Mouse (Mus musculus) megakaryocyte, embryonic 14.5 days (primary cell): ENCODE results near the gene Adamts16. TPM values are rescaled to one million over a fixed set of nuclear protein-coding genes. Genes with fewer than 3 reads are reported as not detected.

Experiments used
- H3K27me3 ChIP-seq: replicated peaks from 2 replicates; pipeline ENCODE3; 2012; ENCODE audit warnings: inconsistent platforms
- H3K36me3 ChIP-seq: replicated peaks from 2 replicates; pipeline ENCODE3; 2012; ENCODE audit warnings: low read length, inconsistent platforms, mixed read lengths
- H3K4me1 ChIP-seq: 2 replicates; pipeline ENCODE4 v1.6.1; 2012; ENCODE audit warnings: inconsistent platforms
- H3K4me3 ChIP-seq: replicated peaks from 2 replicates; pipeline ENCODE3; 2012; ENCODE audit warnings: moderate library complexity, mild to moderate bottlenecking, inconsistent platforms
- H3K9me3 ChIP-seq: 2 replicates; pipeline ENCODE4 v1.6.1; 2012; ENCODE audit warnings: inconsistent platforms
- FLI1 ChIP-seq: IDR thresholded peaks from 2 replicates; pipeline ENCODE4 v1.6.1; 2012; ENCODE audit warnings: low read length, inconsistent platforms, mixed read lengths
- GATA1 ChIP-seq: IDR thresholded peaks from 3 replicates; pipeline ENCODE4 v1.6.1; 2012; ENCODE audit warnings: mixed read lengths, low read length, inconsistent platforms, borderline replicate concordance
- polyA plus RNA-seq: library from polyadenylated mRNA; stranded (reverse); fragments of >175 nt; gene quantifications from 2 replicates; pipeline ENCODE4 v1.2.3, GENCODE M21; 2012; ENCODE audit warnings: low replicate concordance; ENCODE audit not compliant: insufficient read depth

The Adamts16 gene
- polyA plus RNA-seq, 1 experiment, result not detected

DNA sequence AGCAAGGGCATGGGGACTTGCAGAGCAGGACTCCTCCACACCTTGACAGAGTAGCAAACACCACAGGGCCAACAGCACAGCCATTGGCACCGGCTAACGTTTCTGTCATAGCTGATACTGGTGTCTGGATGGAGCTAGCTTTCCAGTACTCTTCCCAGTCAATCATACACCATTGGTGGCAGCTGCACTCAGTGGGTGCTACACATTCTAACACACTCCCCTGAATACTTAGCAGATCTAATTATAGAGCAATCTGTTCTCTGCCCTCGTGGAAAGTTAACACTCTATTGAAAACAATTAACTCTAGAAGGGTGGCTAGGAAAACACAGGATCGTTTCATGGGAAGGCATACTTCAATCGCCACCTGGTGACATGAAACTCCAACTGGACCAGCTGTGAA is 43.2 kb downstream of the Adamts16 start:
- H3K9me3 ChIP-seq, result peaks cover 13% of the 10 kb centered on the region; the same call in 1 of the 2 replicates
- H3K4me3 ChIP-seq, result peak overlapping the region; percentile 1
- no peaks in the 10 kb centered on the region for H3K36me3 ChIP-seq
- no peaks in the 10 kb centered on the region for H3K4me1 ChIP-seq
- no peaks in the 10 kb centered on the region for H3K27me3 ChIP-seq
- TF ChIP-seq GATA1 (no peak), FLI1 (no peak)

GRCm38 (mm10) chr13:70794074-70794572 is 47.5 kb downstream of the Adamts16 start:
- TF ChIP-seq GATA1 (no peak), FLI1 (no peak)
- peaks cover 7% of the 10 kb centered on the region; the same call in 1 of the 2 replicates for H3K9me3 ChIP-seq
- no peaks in the 10 kb centered on the region for H3K36me3 ChIP-seq
- no peaks in the 10 kb centered on the region for H3K27me3 ChIP-seq
- H3K4me1 ChIP-seq, result no peaks in the 10 kb centered on the region
- no peak overlapping the region for H3K4me3 ChIP-seq

DNA sequence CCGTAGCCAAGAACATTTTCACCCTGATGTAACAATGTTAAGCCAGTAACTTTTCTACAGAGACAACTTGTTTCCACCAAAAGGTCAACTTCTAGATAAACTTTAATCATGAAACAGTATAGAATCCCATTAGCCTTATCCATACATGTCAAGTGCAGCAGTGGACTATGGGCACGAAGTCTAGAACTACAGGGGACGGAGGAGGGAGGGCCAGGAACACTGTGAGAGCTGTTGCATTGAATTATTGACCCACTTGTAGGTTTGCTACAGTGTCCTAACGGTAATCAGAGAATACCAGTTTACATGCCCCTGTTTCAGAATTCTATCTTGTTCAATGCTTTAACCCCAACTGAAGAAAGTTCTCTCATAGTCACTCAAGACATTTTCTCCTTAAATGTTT is 48.0 kb downstream of the Adamts16 start:
- Histone ChIP-seq H3K4me3 (no peak overlapping the region), H3K4me1 (no peaks in the 10 kb centered on the region), H3K9me3 (peaks cover 7% of the 10 kb centered on the region; the same call in 1 of the 2 replicates), H3K27me3 (no peaks in the 10 kb centered on the region), H3K36me3 (no peaks in the 10 kb centered on the region)
- no peak for TF ChIP-seq GATA1
- no peak for TF ChIP-seq FLI1

DNA sequence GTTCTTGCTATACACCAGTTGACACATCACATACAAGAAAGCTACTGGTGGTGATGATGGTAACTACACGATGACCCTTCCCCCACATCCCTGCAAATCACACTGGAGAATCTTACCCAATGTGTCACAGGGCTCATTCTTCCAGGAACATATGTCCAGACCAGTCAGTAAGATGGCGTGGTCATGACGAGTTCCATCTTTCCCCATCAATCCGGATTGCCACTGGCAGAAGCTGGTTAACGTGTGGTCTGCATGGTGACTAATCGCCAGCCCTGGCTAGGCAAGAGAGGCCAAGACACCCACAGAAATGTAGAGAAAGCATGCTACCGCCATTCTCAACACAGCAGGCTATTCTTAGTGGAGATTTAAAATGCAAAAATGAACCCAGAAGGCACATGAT is 48.7 kb downstream of the Adamts16 start:
- TF ChIP-seq FLI1, result no peak
- TF ChIP-seq GATA1, result no peak
- Histone ChIP-seq H3K9me3 (peaks cover 7% of the 10 kb centered on the region; the same call in 1 of the 2 replicates), H3K4me3 (no peak overlapping the region)

DNA sequence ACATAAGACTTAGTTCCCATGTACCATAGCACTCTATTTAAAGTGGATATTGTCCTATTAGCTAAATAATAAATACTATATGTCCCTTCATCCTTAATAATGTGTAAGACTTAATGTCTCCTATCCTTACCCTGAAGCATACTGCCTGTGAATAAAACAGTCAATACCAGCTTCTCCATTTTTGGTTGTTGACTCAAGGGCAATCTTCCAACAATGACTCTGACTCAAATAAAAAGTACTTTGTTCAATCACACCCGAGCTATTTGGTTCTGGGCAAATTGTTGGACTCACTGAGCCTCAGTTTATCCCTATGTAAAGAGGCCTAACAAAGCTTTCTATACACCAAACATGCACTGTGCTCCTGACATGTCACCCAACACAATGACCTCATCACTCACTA is 51.8 kb downstream of the Adamts16 start:
- H3K4me1 ChIP-seq, result no peaks in the 10 kb centered on the region
- H3K27me3 ChIP-seq, result no peaks in the 10 kb centered on the region
- no peak for TF ChIP-seq FLI1
- TF ChIP-seq GATA1, result no peak
- no peaks in the 10 kb centered on the region for H3K36me3 ChIP-seq
- H3K9me3 ChIP-seq, result peaks cover 9% of the 10 kb centered on the region; the same call in 1 of the 2 replicates
- no peak overlapping the region for H3K4me3 ChIP-seq

More for the DNA sequence above, 48.7 kb downstream of the Adamts16 start:
- Histone ChIP-seq H3K36me3 (no peaks in the 10 kb centered on the region), H3K27me3 (no peaks in the 10 kb centered on the region), H3K4me1 (no peaks in the 10 kb centered on the region)

GRCm38 (mm10) chr13:70789022-70789421 is 52.6 kb downstream of the Adamts16 start:
- Histone ChIP-seq H3K27me3 (no peaks in the 10 kb centered on the region), H3K36me3 (no peaks in the 10 kb centered on the region), H3K4me1 (no peaks in the 10 kb centered on the region), H3K4me3 (no peak overlapping the region), H3K9me3 (peaks cover 5% of the 10 kb centered on the region; the same call in 1 of the 2 replicates)
- TF ChIP-seq GATA1 (no peak), FLI1 (no peak)

DNA sequence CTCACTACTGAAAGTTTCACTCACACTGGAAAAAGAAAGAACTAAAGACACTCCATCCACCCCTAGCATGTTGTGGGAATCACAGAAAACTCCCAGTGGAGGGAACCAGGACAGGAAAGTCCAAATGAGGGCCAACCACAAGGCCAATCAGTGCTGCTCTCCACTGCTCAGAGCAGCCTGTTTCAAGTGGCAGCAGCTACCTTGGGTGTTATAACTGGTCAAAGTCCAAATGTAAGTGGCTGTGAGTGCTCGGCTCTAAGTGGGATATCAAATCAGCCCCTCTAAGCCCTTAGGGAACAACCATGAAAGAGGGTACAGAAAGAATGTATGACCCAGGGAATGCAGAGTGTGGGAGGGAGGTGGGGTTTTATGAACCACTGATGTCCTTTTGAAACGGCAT is 56.5 kb downstream of the Adamts16 start:
- Histone ChIP-seq H3K36me3 (no peaks in the 10 kb centered on the region), H3K4me3 (no peak overlapping the region), H3K27me3 (no peaks in the 10 kb centered on the region), H3K4me1 (no peaks in the 10 kb centered on the region), H3K9me3 (peaks cover 12% of the 10 kb centered on the region; the same call in 1 of the 2 replicates)
- TF ChIP-seq FLI1, result no peak

DNA sequence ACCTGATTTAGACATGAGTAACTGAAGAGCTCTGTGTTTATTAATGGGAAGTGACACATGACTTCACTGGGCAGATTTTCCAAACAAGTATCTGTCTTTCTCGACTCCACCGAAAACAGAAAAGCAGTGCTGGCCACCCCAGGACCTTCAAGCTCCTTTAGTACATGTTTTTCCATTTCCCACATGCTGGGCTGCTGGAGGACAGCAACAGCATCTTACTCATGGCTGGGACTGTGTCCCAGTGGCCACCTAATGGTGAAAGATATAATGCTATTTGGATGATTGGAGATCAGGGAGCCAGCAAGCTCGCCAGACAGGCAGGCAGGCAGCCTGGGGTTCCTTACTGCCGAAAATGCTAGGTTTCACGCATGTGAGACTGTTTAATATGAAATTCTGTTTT is 57.5 kb downstream of the Adamts16 start:
- H3K27me3 ChIP-seq, result no peaks in the 10 kb centered on the region
- H3K4me1 ChIP-seq, result no peaks in the 10 kb centered on the region
- H3K4me3 ChIP-seq, result no peak overlapping the region
- H3K9me3 ChIP-seq, result peaks cover 12% of the 10 kb centered on the region; the same call in 1 of the 2 replicates
- TF ChIP-seq FLI1 (no peak), GATA1 (no peak)
- H3K36me3 ChIP-seq, result no peaks in the 10 kb centered on the region

DNA sequence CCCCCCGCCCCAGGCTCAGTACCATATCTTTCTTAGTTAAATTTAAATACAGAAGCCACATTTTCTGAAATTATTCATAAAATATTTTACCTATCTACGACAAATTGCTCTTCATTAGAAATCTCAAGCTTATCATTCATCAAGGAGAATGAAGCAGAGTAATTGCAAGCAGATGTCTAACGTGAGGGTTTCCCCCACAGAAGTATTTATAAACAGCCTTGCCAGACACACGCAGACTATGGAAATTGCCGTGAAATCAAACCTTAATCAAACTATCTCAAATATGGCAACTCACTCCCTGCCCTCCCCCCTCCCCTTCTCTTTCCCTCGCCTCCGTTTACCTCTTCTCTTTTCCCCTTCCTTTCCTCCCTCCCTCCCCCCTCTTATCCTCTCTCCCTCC is 61.8 kb downstream of the Adamts16 start:
- Histone ChIP-seq H3K4me1 (no peaks in the 10 kb centered on the region), H3K9me3 (peaks cover 7% of the 10 kb centered on the region; the same call in 1 of the 2 replicates), H3K36me3 (no peaks in the 10 kb centered on the region), H3K27me3 (no peaks in the 10 kb centered on the region), H3K4me3 (no peak overlapping the region)
- TF ChIP-seq FLI1, result no peak
- TF ChIP-seq GATA1, result no peak

DNA sequence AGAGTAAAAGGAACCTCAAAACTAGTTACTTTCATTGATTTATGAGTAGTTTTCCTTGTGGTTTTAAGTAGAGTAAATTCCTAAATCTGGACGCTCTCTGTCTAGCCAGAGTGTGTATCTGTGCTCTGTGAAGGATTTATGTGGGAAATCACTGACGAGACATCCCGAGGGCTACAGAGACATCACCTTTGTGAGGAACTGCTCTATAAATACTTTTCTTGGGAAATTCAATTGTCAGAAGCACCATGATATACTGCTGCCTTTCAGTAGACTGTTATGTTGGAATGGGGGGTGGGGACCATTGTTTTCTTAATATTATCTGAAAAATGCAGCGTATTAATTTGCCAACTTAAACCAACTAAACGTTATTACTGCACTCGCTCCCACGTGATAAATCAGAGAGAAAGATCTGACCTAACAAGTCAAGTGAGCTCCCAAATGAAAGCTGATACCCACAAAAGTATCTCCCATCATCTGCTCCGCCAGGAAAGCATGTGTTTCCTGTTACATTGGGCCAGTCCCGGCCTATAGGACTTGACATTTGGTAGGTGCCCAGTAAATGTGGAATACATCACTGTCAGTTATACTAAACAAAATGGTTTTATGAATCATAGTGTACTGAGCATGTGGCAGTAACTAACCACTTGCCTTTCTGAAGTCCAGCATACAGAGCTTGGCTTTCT is 62.6 kb downstream of the Adamts16 start:
- H3K4me1 ChIP-seq, result no peaks in the 10 kb centered on the region
- peaks cover 7% of the 10 kb centered on the region; the same call in 1 of the 2 replicates for H3K9me3 ChIP-seq
- H3K36me3 ChIP-seq, result no peaks in the 10 kb centered on the region
- H3K27me3 ChIP-seq, result no peaks in the 10 kb centered on the region
- TF ChIP-seq FLI1 (no peak), GATA1 (no peak)
- no peak overlapping the region for H3K4me3 ChIP-seq
